In the genomic region with DNA sequence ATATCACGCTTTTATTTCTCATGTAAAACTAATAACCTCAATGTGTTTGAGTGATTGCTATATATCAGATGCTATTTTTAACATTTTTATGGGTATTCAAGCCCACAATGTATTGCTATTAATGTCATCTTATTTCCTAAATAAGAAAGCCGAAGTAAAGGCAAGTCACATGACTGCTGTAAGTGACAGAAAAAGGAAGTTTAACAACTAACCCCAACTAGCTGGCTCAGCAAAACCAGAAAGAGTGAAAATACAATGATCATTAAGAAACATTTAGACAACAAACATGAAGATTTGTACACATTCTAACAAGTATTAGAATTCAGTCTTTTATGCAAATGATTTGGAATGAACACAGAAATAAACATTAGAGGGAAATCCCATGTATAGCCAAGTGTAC, we compare ENCODE assay signal across 28 mouse cellular contexts.
A peak's percentile ranks its signal among the peaks of the same experiment; 100 is the strongest.
DNase-seq lines count a peak whose midpoint lies in the region; ATAC-seq and TF ChIP-seq lines count a peak whose summit lies in the region.
"Had no signal": no experiment of that assay in that cellular context is flagged by ENCODE, and none has a peak within 500 bp of the region (broad histone marks: within the 10 kb centered on the region; RNA-seq: fewer than 3 reads in every experiment).

No protein-coding gene starts in this region.

- no peaks in the 10 kb centered on the region for H3K4me1 ChIP-seq in liver, adult 2 months (ENCODE audit: control insufficient read depth, insufficient read depth, low read length)
- H3K4me1 ChIP-seq in liver, embryonic 11.5 days (replicated peaks; ENCODE audit: control insufficient read depth, insufficient read depth, low read length), result no peaks in the 10 kb centered on the region
- H3K4me1 ChIP-seq in bone marrow macrophage, adult 2 months (ENCODE audit: control insufficient read depth, insufficient read depth, low read length), result peaks cover 3% of the 10 kb centered on the region
- no peaks in the 10 kb centered on the region for H3K4me1 ChIP-seq in intestine, embryonic 15.5 days (replicated peaks)
- H3K4me1 ChIP-seq: forebrain, embryonic 10.5 days; forebrain, embryonic 13.5 days; heart, embryonic 13.5 days; hindbrain, embryonic 13.5 days had no signal

- no peaks in the 10 kb centered on the region for H3K27me3 ChIP-seq in liver, adult 2 months (ENCODE audit: control insufficient read depth, insufficient read depth, low read length)
- H3K27me3 ChIP-seq in liver, embryonic 11.5 days (replicated peaks; ENCODE audit: control insufficient read depth, insufficient read depth, low read length), result no peaks in the 10 kb centered on the region
- H3K27me3 ChIP-seq in intestine, embryonic 15.5 days (replicated peaks), result no peaks in the 10 kb centered on the region
- H3K27me3 ChIP-seq: forebrain, embryonic 13.5 days; heart, embryonic 13.5 days; hindbrain, embryonic 13.5 days; Patski had no signal

- no peak overlapping the region for H3K4me2 ChIP-seq in liver, embryonic 11.5 days
- no peak overlapping the region for H3K4me2 ChIP-seq in intestine, embryonic 15.5 days (replicated peaks)
- H3K4me2 ChIP-seq: forebrain, embryonic 13.5 days; heart, embryonic 13.5 days; hindbrain, embryonic 13.5 days had no signal

- H3K9ac ChIP-seq in liver, adult 2 months (ENCODE audit: low read depth, low read length), result no peak overlapping the region
- no peak overlapping the region for H3K9ac ChIP-seq in liver, embryonic 11.5 days (ENCODE audit: low read depth, low read length)
- H3K9ac ChIP-seq in intestine, embryonic 15.5 days, result no peak overlapping the region
- H3K9ac ChIP-seq: forebrain, embryonic 13.5 days; heart, embryonic 13.5 days; hindbrain, embryonic 13.5 days had no signal

- no peak overlapping the region for H3K27ac ChIP-seq in liver, adult 2 months (replicated peaks; ENCODE audit: insufficient read depth, low read depth, low read length)
- no peak overlapping the region for H3K27ac ChIP-seq in liver, embryonic 11.5 days (ENCODE audit: low read depth, low read length)
- peak overlapping the region; percentile 43 for H3K27ac ChIP-seq in bone marrow macrophage, adult 2 months (ENCODE audit: insufficient read depth, low read depth, low read length)
- H3K27ac ChIP-seq in intestine, embryonic 15.5 days, result no peak overlapping the region
- H3K27ac ChIP-seq: forebrain, embryonic 10.5 days; forebrain, embryonic 13.5 days; heart, embryonic 13.5 days; hindbrain, embryonic 13.5 days had no signal

- no peak for TF ChIP-seq POLR2A in liver, adult 2 months (IDR thresholded peaks at IDR 0.05; ENCODE audit: extremely low read depth, insufficient read depth, low read length)
- no peak for TF ChIP-seq POLR2A in bone marrow macrophage, adult 2 months (IDR thresholded peaks at IDR 0.05; ENCODE audit: borderline replicate concordance, low read depth, low read length)

- no peak for TF ChIP-seq CTCF in liver, adult 2 months (IDR thresholded peaks at IDR 0.05; ENCODE audit: low read depth, low read length)
- no peak for TF ChIP-seq CTCF in bone marrow macrophage, adult 2 months (IDR thresholded peaks at IDR 0.05; ENCODE audit: low read depth, low read length)

- no peaks in the 10 kb centered on the region for H3K9me3 ChIP-seq in liver, embryonic 11.5 days (ENCODE audit: control insufficient read depth, low read length)
- H3K9me3 ChIP-seq in intestine, embryonic 15.5 days, result no peaks in the 10 kb centered on the region
- H3K9me3 ChIP-seq: forebrain, embryonic 10.5 days; forebrain, embryonic 13.5 days; heart, embryonic 13.5 days; hindbrain, embryonic 13.5 days had no signal

- no peak for ATAC-seq in liver, embryonic 11.5 days (replicated peaks; ENCODE audit: low FRiP score)
- peak; percentile 22 to 32; a peak in 1 of 4 replicates for ATAC-seq in hematopoietic stem cell, adult 5-6 weeks (replicated peaks in 1 of 2; ENCODE audit: insufficient read depth in 1 of 2, low FRiP score in 2 of 2, low TSS enrichment in 1 of 2, low read depth in 1 of 2, poor library complexity in 2 of 2, severe bottlenecking in 2 of 2)
- ATAC-seq in megakaryocyte progenitor cell, adult 5-6 weeks (replicated peaks; ENCODE audit: poor library complexity), result peak; percentile 33; the same call in 1 of the 2 replicates
- ATAC-seq in intestine, embryonic 15.5 days, result no peak
- ATAC-seq: CD4-positive, CD25-positive, alpha-beta regulatory T cell, adult 4 months; forebrain, embryonic 13.5 days; forebrain, embryonic 16.5 days; hindbrain, embryonic 16.5 days; intestine, embryonic 16.5 days; Patski had no signal

- H3K36me3 ChIP-seq in liver, adult 2 months (ENCODE audit: control insufficient read depth, insufficient read depth, low read length), result no peaks in the 10 kb centered on the region
- H3K36me3 ChIP-seq in liver, embryonic 11.5 days (ENCODE audit: control insufficient read depth, insufficient read depth, low read length), result no peaks in the 10 kb centered on the region
- H3K36me3 ChIP-seq in intestine, embryonic 15.5 days, result no peaks in the 10 kb centered on the region
- H3K36me3 ChIP-seq: forebrain, embryonic 10.5 days; heart, embryonic 13.5 days; hindbrain, embryonic 13.5 days had no signal

- 78% methylated on average over 2 of the region's 2 CpGs for WGBS in liver, adult 2 months
- WGBS in liver, embryonic 11.5 days, result 50% methylated on average over 2 of the region's 2 CpGs
- WGBS in intestine, embryonic 15.5 days, result 81% methylated on average over 2 of the region's 2 CpGs

- peak; percentile 4 for DNase-seq in liver, adult 2 months (ENCODE audit: extremely low read depth, low read depth, low spot score)
- DNase-seq in liver, embryonic 11.5 days (ENCODE audit: low spot score), result no peak
- no peak for DNase-seq in cerebellum, postnatal 25 days
- no peak for DNase-seq in lung, postnatal 14 days
- DNase-seq: adrenal gland, postnatal 10 days; cerebellum, adult 11 months; cerebellum, adult 2 months; cerebellum, adult 9-11 months; cerebellum, postnatal 36 days; gastrocnemius, postnatal 10 days; gastrocnemius, postnatal 36 days; heart, adult 11 months; heart, postnatal 14 days; heart, postnatal 4 days; kidney, adult 18-20 months had no signal

- H3K79me2 ChIP-seq in liver, adult 2 months (ENCODE audit: control insufficient read depth, insufficient read depth, low read length), result no peaks in the 10 kb centered on the region

- no peak overlapping the region for H3K4me3 ChIP-seq in liver, adult 2 months (ENCODE audit: insufficient read depth, low read depth, low read length)
- no peak overlapping the region for H3K4me3 ChIP-seq in liver, embryonic 11.5 days (ENCODE audit: low read depth, low read length)
- H3K4me3 ChIP-seq in bone marrow macrophage, adult 2 months (ENCODE audit: insufficient read depth, low read length), result no peak overlapping the region
- H3K4me3 ChIP-seq in intestine, embryonic 15.5 days (replicated peaks), result no peak overlapping the region
- H3K4me3 ChIP-seq: forebrain, embryonic 10.5 days; forebrain, embryonic 13.5 days; heart, embryonic 13.5 days; hindbrain, embryonic 13.5 days had no signal

Comparison
In these comparisons a context has a peak if more than half of its experiments do, and no peak if none do; other contexts are left out.
1. ATAC-seq: peak in hematopoietic stem cell, adult 5-6 weeks (2 of 2) and megakaryocyte progenitor cell, adult 5-6 weeks (single experiment); none in liver, embryonic 11.5 days (single experiment) and intestine, embryonic 15.5 days (single experiment).